Mouse (Mus musculus): ENCODE measurements around the gene Gm12166. TPM values are rescaled to one million over a fixed set of nuclear protein-coding genes. Genes with fewer than 3 reads are reported as not detected.

The Gm12166 gene
- polyA plus RNA-seq, 1 experiment from 2014 or later: 5.4 TPM

Small RNAs within 50 kb of the gene (microRNA-seq; reads per million reads assigned to microRNA genes)
- not detected for gene Mir8100

Other genes with a start within 250 kb of the Gm12166 start
- 69.3 and 74.1 TPM in 2 replicates for gene Clint1, start 200.3 kb downstream of the Gm12166 start, polyA plus RNA-seq (2015; fragmentation: Nextera tagmentation; extraction: Ambion mirVana)
- 4.3 and 4.5 TPM in 2 replicates for gene Lsm11, start 107.4 kb downstream of the Gm12166 start, polyA plus RNA-seq (2015; fragmentation: Nextera tagmentation; extraction: Ambion mirVana)
- 12.5 and 12.7 TPM in 2 replicates for gene Thg1l, start 96.8 kb downstream of the Gm12166 start, polyA plus RNA-seq (2015; fragmentation: Nextera tagmentation; extraction: Ambion mirVana)
- gene Sox30, start 72.0 kb downstream of the Gm12166 start, polyA plus RNA-seq (2015; fragmentation: Nextera tagmentation; extraction: Ambion mirVana): 0.05 and 0.11 TPM in 2 replicates
- gene Adam19, start 3.7 kb upstream of the Gm12166 start, polyA plus RNA-seq (2015; fragmentation: Nextera tagmentation; extraction: Ambion mirVana): 20.7 and 22.2 TPM in 2 replicates
- 1.0 and 1.4 TPM in 2 replicates for gene Nipal4, start 114.2 kb upstream of the Gm12166 start, polyA plus RNA-seq (2015; fragmentation: Nextera tagmentation; extraction: Ambion mirVana)
- gene Fndc9, start 183.2 kb upstream of the Gm12166 start, polyA plus RNA-seq (2015; fragmentation: Nextera tagmentation; extraction: Ambion mirVana): 0.06 and 0.33 TPM in 2 replicates

Data from lung, embryonic 16.5 days (tissue).